Mouse (Mus musculus) gastrocnemius, postnatal 10 days (tissue): ENCODE data around the gene Mbnl2. TPM values are rescaled to one million over a fixed set of nuclear protein-coding genes. Genes with fewer than 3 reads are reported as not detected.

ENCODE experiments used
- DNase-seq: peaks from one replicate; pipeline ENCODE4 v3.0.0; 2021; ENCODE audit warnings: mixed read lengths
- long read RNA-seq, 2 experiments: library from polyadenylated mRNA; stranded (forward); transcript quantifications; one replicate each; pipeline ENCODE4 v2.0.0; 2021
- total RNA-seq, 2 experiments: library from RNA; stranded (reverse); gene quantifications; 2 replicates each; pipeline ENCODE4 v1.2.3; 2021

Gene Mbnl2
- 100 to 1,000 TPM; 213 to 224 TPM for total RNA-seq
- long read RNA-seq, experiment 1, full-length matches to known transcripts = 69 of 266 reads
- long read RNA-seq, experiment 1, partial matches to known transcripts = 13 of 266 reads
- long read RNA-seq, experiment 1, other reads (novel, unspliced or antisense) = 184 of 266 reads
- long read RNA-seq, experiment 2, full-length matches to known transcripts = 63 of 257 reads
- long read RNA-seq, experiment 2, partial matches to known transcripts = 17 of 257 reads
- long read RNA-seq, experiment 2, other reads (novel, unspliced or antisense) = 177 of 257 reads

- DNase-seq = peak; percentile 91
Measured at GRCm38 (mm10) chr14:120275246-120276238, at the start of gene Mbnl2. Gene Mbnl2 (plus strand): TSS chr14:120275669.

DNA sequence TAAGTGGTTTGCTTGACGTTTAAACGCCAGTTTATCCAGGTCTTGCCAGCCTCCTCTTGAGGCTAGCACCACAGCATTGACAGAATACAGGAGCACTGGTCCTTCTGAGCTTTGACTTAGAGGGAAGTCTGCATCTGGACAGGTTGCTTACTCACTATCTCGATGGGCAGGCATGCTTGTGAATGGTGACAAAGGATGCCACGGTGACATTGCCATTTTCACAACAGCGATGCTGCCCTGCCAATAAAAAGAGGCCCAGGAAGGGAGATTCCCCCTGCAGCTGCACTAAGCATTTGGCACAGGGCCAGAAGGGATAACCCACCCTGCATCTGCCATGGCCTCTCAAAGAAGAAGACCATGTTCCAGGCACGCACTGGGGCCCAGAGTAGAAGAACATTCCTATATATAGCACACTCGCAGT lies 43.4 kb upstream of the Mbnl2 start:
- peak; percentile 20 for DNase-seq

- DNase-seq = no peak
Measured at GRCm38 (mm10) chr14:120235610-120236009, 39.9 kb upstream of the Mbnl2 start.

DNA sequence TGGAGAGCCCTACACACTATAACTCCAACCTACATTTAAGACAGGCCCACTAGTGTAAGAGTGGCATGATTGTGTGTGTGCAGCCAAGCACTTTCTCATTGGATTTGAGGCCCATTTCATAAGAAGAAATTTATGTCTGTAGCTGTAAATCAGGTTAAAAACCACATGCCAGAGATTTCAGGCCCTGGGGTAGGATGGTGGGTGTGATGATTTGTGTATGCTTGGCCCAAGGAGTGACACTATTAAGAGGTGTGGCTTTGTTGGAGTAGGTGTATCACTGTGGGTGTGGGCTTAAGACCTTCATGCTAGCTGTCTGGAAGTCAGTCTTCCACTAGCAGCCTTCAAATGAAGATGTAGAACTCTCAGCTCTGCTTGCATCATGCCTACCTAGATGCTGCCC lies 37.0 kb upstream of the Mbnl2 start:
- DNase-seq = no peak

DNA sequence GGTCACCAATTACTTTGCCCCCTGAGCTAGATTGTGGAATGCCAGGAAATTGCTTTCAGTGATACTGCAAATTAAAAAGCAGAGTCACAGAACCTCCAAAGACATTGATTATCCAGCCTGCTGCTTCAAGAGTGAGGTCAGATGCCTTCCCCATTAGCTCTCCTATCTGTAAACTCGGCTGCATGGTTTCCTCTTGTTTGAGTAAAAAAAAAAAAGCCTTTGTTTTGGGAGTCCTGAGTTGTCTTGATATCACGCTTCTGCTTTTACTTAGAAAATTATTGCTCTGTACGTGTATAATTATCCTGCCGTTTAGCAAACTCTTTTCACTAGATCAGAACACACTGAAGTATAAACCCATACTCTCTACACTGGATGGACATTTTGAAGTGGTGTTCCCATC lies 35.3 kb upstream of the Mbnl2 start:
- DNase-seq = no peak

- no peak for DNase-seq
Measured at GRCm38 (mm10) chr14:120242711-120243110, 32.8 kb upstream of the Mbnl2 start.

DNA sequence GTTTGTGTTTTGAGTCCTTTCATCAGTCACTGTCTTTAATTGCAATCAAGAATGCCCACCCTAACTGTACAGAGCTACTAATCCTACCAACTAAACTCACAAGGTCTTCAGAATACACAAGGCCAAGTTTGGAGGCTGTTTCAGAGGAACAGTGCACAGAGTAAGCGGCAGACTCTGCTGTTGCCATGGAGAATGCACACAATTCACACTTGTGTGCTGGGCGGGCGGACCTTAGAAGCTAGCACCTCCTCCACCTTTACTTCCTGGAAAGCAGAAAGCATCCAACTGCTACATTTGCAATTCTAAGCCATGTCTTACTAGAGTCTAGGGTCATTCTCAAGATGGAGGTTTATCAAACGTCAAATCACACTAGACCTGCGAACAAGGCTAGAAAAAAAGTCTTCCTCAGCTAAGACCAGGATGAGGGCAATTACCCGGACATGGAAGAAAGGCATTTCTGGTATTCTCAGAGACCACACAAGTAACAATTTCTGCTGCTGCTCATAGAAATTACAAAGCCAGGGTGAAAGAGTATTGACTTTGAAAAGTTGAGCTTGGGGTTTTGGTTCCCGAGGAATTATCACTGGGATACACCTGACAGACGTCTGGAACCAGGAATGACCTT lies 30.3 kb upstream of the Mbnl2 start:
- no peak for DNase-seq

- DNase-seq = no peak
Measured at GRCm38 (mm10) chr14:120253331-120253730, 22.1 kb upstream of the Mbnl2 start.

GRCm38 (mm10) chr14:120256146-120256545 lies 19.3 kb upstream of the Mbnl2 start:
- no peak for DNase-seq

GRCm38 (mm10) chr14:120256623-120257384 lies 18.7 kb upstream of the Mbnl2 start:
- no peak for DNase-seq

- DNase-seq = no peak
Measured at GRCm38 (mm10) chr14:120257483-120257882, 18.0 kb upstream of the Mbnl2 start.

- DNase-seq = no peak
Measured at GRCm38 (mm10) chr14:120259426-120259825, 16.0 kb upstream of the Mbnl2 start.

GRCm38 (mm10) chr14:120261606-120262005 lies 13.9 kb upstream of the Mbnl2 start:
- DNase-seq = no peak

GRCm38 (mm10) chr14:120262660-120263379 lies 12.6 kb upstream of the Mbnl2 start:
- DNase-seq = no peak

DNA sequence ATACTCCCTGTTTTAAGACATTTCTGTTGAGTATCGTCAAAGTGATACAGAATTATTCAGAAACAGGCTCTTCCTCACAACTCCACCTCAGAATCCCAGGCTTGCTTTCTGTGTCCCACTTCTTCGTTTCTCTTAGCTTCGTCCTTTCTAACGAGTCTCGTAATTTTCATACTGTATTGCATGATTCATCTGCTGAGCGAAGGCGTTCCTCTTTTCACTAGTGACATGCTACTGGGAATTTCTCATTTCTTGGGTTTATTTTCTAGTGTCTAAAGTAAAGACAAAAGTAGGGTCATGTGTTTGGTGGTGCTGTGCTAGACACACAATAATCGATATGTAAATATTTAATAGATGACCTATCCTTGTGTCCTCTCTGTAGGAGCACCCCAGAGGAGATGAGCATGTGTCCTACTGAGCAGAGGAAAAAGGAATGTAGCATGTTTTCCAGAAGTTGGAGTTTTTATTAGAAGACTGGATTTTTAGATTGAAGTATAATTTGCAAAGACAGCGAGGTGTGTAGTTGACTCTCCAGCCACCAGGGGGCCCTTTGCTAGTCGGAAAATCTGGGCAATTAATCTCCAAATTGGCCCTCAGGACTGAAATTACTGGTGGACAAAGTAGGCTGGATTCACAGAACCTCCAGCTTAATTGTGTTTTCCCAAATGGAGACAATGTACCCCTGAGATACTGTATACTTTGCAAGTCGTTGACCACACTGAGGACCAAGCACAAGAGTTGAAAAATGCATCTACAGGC lies 11.9 kb upstream of the Mbnl2 start:
- peak; percentile 58 for DNase-seq

- DNase-seq = no peak
Measured at GRCm38 (mm10) chr14:120265886-120266285, 9.6 kb upstream of the Mbnl2 start.

GRCm38 (mm10) chr14:120267130-120267529 lies 8.3 kb upstream of the Mbnl2 start:
- no peak for DNase-seq

GRCm38 (mm10) chr14:120270031-120270430 lies 5.4 kb upstream of the Mbnl2 start:
- DNase-seq = no peak

DNA sequence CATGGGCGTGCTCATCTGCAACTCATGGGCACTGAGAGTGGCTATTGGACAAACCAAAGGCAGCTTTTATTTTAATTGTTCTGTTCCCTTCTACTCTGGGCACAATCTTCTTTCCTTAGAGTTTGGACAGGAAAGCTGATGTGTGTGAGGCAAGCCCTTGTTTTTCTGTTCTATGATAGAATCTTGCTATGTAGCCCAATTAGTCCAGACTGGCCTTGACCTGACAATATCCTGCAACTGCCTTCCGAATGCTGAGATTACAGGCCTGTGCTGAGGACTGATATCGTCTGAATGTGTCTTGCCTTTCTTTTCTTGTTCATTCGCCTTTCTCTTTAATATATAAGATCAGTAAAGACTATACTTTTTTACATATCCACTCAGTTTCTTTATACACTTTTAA lies 4.8 kb upstream of the Mbnl2 start:
- DNase-seq = no peak

DNA sequence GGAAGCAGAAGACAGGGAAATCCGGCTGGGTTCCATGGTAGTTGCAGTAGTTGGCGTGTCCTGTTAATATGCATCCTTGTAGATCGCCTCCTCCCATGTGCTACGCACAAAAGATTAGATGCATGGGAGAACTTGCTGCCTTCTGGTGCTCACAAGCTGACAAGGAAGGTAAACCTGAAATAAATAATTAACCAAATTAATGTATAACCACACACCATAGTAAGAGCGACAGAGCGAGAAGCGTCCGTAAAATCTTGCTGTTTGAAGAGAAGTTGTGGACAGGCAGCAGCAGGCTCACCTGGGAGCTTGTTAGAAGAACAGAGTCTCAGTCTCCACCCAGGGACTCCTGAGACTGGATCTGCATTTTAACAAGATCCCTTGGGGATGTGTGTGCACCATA lies 4.4 kb upstream of the Mbnl2 start:
- no peak for DNase-seq

DNA sequence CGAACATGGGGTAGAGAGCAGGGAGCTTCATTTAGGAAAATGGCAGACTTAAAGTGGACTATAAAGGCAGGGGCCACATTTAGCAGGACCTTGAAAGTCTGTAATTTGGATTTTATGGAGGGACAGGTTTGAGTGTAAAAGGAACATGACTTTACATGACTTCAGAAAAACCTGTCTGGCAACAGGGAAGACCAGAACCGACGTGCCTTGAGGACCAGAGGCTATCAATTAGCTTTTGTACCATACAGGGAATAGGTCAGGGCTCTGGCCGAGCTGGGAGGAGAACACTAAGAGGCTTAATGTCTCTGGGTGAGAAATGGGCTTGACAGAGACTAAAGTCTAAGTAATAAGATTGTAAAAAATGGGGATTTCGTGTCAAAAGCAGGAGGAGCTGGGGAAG lies 1.7 kb upstream of the Mbnl2 start:
- no peak for DNase-seq
